Mouse (Mus musculus) lung, embryonic 16.5 days (tissue): ENCODE data around the gene Mcam. TPM values are rescaled to one million over a fixed set of nuclear protein-coding genes. Genes with fewer than 3 reads are reported as not detected.
A peak's percentile ranks its signal among the peaks of the same experiment; 100 is the strongest.

ENCODE experiments used
- ATAC-seq: fragments of 200-750 bp; cut with Nextera tagmentation; 2 replicates; pipeline ENCODE4 v1.8.0; 2017; ENCODE audit warnings: low read depth, mild to moderate bottlenecking, moderate library complexity
- H3K27ac ChIP-seq: fragments of 300-500 bp; sonication (generic); 2 replicates; pipeline ENCODE4 v1.5.1; 2014; ENCODE audit warnings: mild to moderate bottlenecking, control low read depth, low read length
- H3K27me3 ChIP-seq: fragments of 300-500 bp; sonication (generic); 2 replicates; pipeline ENCODE4 v1.6.1; 2014; ENCODE audit warnings: low read depth, low read length, mixed read lengths; ENCODE audit not compliant: control insufficient read depth, insufficient read depth
- H3K36me3 ChIP-seq: fragments of 300-500 bp; sonication (generic); 2 replicates; pipeline ENCODE4 v1.6.1; 2014; ENCODE audit warnings: low read length; ENCODE audit not compliant: control insufficient read depth, insufficient read depth
- H3K4me1 ChIP-seq: fragments of 300-500 bp; sonication (generic); replicated peaks from 2 replicates; pipeline ENCODE4 v1.6.1; 2014; ENCODE audit warnings: low read length, mixed read lengths; ENCODE audit not compliant: control insufficient read depth, insufficient read depth
- H3K4me2 ChIP-seq: fragments of 300-500 bp; sonication (generic); 2 replicates; pipeline ENCODE4 v1.6.1; 2014; ENCODE audit warnings: low read depth, low read length, control low read depth
- H3K4me3 ChIP-seq: fragments of 300-500 bp; sonication (generic); 2 replicates; pipeline ENCODE4 v1.5.1; 2014; ENCODE audit warnings: mild to moderate bottlenecking, low read length, control low read depth
- H3K9ac ChIP-seq: fragments of 300-500 bp; sonication (generic); 2 replicates; pipeline ENCODE4 v1.6.1; 2014; ENCODE audit warnings: low read length, control low read depth
- H3K9me3 ChIP-seq: fragments of 300-500 bp; sonication (generic); 2 replicates; pipeline ENCODE4 v1.6.1; 2016; ENCODE audit warnings: low read length; ENCODE audit not compliant: control insufficient read depth
- WGBS: fragments of 180-500 bp; shearing (Covaris S2); extraction: QIAGEN DNeasy Blood & Tissue Kit; methylation state at CpG from one replicate; pipeline ENCODE4 v1.1.7; 2014; 5-methylcytosine and 5-hydroxymethylcytosine counted together
- polyA plus RNA-seq: library from polyadenylated mRNA; unstranded; fragments of >200 nt; fragmentation: Nextera tagmentation; extraction: Ambion mirVana; gene quantifications from 2 replicates; pipeline ENCODE4 v1.2.1, GENCODE M21; 2015

Mcam gene
- polyA plus RNA-seq: 99.1 and 104 TPM in 2 replicates

DNA sequence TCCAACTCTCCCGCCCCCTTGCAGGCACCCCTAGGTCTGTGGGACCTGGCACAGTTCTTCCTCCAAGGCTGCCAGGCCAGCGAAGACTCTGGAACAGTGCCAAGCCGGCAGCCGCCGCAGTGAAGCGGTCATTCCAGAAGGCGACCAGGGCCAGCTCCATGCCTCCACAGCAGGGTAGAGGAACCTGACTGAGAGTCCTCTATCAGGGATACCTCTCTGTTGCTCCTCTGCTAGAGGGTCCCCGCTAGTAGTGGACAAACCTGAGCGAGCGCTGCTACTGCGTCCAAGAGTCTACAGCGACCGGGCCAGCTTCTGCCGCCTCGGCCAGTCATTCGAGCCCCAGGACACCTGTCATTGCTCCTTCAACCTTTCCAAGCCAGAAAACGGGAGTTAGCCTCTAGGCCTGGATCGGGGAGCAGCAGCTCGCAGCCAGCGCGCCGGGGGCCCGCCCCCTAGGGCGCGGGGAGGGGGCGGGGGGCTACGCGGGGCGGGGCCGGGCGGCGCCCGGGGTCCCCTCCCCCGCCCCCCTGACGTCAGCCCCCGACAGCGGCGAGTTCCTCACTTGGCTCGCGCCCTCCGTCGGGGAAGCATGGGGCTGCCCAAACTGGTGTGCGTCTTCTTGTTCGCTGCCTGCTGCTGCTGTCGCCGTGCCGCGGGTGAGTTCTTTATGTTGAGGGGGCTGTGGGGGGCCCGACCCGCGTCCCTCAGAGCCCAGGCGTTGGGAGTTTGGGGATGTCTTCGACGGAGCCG lies at the start of gene Mcam:
TSS of gene Mcam (plus strand) at position 369 of the 750 bp plus-strand sequence.
- whole genome bisulfite sequencing: under 1% methylated on average over 44 of the region's 55 CpGs
- peaks cover 7% of the 10 kb centered on the region for H3K27me3 ChIP-seq
- H3K36me3 ChIP-seq: no peaks in the 10 kb centered on the region
- peak; percentile 27 for ATAC-seq
- peaks cover 45% of the 10 kb centered on the region for H3K4me1 ChIP-seq
- H3K4me2 ChIP-seq: peak within 1 kb of the TSS; percentile 76
- H3K9me3 ChIP-seq: no peaks in the 10 kb centered on the region
- H3K4me3 ChIP-seq: peak within 1 kb of the TSS; percentile 68
- H3K9ac ChIP-seq: peak within 1 kb of the TSS; percentile 72
- peak within 1 kb of the TSS; percentile 93 for H3K27ac ChIP-seq

GRCm38 (mm10) chr9:44084659-44085229 lies 49.5 kb upstream of the Mcam start:
- Histone ChIP-seq H3K4me2 (peak overlapping the region; percentile 99), H3K4me3 (peak overlapping the region; percentile 65), H3K27ac (no peak overlapping the region), H3K27me3 (peaks cover 18% of the 10 kb centered on the region), H3K36me3 (no peaks in the 10 kb centered on the region), H3K9me3 (no peaks in the 10 kb centered on the region), H3K4me1 (peaks cover 32% of the 10 kb centered on the region), H3K9ac (peak overlapping the region; percentile 82)
- under 1% methylated on average over 60 of the region's 62 CpGs for WGBS
- peak; percentile 87 for ATAC-seq

DNA sequence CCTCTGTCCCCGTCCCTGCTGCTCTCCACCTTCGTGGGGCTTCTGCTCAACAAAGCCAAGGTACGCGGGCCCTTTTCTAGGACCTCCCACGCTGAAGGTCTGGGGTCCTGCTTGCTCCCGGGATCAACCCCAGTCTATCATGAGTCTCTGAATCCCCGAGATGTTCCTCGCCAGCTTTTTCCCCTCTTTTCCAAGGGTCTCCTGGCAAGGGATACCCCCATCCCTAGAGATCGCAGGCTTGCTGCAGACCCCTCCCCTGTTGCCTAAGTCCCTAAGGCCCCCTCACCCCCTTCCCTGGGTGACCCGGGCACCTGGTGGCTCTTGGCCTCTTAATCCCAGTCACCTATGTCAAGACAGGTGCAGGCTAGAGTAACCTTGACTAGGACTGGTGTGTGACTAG lies 49.0 kb upstream of the Mcam start:
- Histone ChIP-seq H3K4me3 (peak overlapping the region; percentile 65), H3K9ac (peak overlapping the region; percentile 82), H3K27me3 (peaks cover 18% of the 10 kb centered on the region), H3K4me2 (peak overlapping the region; percentile 99), H3K36me3 (no peaks in the 10 kb centered on the region), H3K27ac (no peak overlapping the region), H3K4me1 (peaks cover 32% of the 10 kb centered on the region), H3K9me3 (no peaks in the 10 kb centered on the region)
- WGBS: 6% methylated on average over 10 of the region's 10 CpGs
- ATAC-seq: peak; percentile 31; the same call in 1 of the 2 replicates

- WGBS: 61% methylated on average over 14 of the region's 15 CpGs
- Histone ChIP-seq H3K9me3 (no peaks in the 10 kb centered on the region), H3K36me3 (no peaks in the 10 kb centered on the region), H3K9ac (no peak overlapping the region), H3K27me3 (peaks cover 18% of the 10 kb centered on the region), H3K4me3 (no peak overlapping the region; the same call in 1 of the 2 replicates), H3K4me1 (peaks cover 32% of the 10 kb centered on the region), H3K4me2 (peak overlapping the region; percentile 99; the same call in 1 of the 2 replicates), H3K27ac (no peak overlapping the region)
- ATAC-seq: no peak
Observed at GRCm38 (mm10) chr9:44085741-44086665, 48.3 kb upstream of the Mcam start.

DNA sequence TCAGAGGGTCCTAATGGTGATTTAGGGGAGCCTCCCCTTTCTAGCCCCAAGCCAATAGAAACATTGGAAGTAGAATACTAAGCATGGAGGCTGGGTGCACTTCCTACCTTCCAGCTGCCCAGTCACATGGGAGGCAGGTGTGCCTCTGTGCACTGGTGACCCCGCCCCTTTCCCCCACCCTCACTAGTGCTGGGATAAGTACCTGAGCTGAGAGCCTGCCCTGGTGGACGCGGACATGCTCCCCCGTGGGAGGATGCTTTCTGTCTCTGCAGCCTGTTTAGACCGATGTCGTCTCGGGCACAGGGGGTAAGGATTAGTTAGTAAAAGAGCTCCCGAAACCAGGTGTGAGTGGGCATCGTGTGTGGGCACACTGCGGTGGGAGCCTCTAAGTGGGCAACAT lies 47.3 kb upstream of the Mcam start:
- Histone ChIP-seq H3K4me2 (no peak overlapping the region), H3K4me3 (no peak overlapping the region)
- WGBS: 40% methylated on average over 10 of the region's 10 CpGs

GRCm38 (mm10) chr9:44087761-44088455 lies 46.4 kb upstream of the Mcam start:
- Histone ChIP-seq H3K36me3 (no peaks in the 10 kb centered on the region), H3K4me3 (no peak overlapping the region), H3K27me3 (peaks cover 16% of the 10 kb centered on the region), H3K4me2 (no peak overlapping the region), H3K9me3 (no peaks in the 10 kb centered on the region), H3K27ac (no peak overlapping the region), H3K9ac (no peak overlapping the region), H3K4me1 (peaks cover 32% of the 10 kb centered on the region)
- 8% methylated on average over 15 of the region's 15 CpGs for WGBS
- ATAC-seq: no peak

More for the DNA sequence above, 47.3 kb upstream of the Mcam start:
- ATAC-seq: no peak
- Histone ChIP-seq H3K9me3 (no peaks in the 10 kb centered on the region), H3K36me3 (no peaks in the 10 kb centered on the region), H3K9ac (no peak overlapping the region), H3K27ac (no peak overlapping the region), H3K27me3 (peaks cover 18% of the 10 kb centered on the region), H3K4me1 (peaks cover 32% of the 10 kb centered on the region)

- no peak overlapping the region for H3K4me3 ChIP-seq
- H3K4me2 ChIP-seq: no peak overlapping the region
- H3K27me3 ChIP-seq: peaks cover 10% of the 10 kb centered on the region
- H3K36me3 ChIP-seq: no peaks in the 10 kb centered on the region
- H3K27ac ChIP-seq: no peak overlapping the region
- 50% methylated on average over 12 of the region's 12 CpGs for WGBS
- no peaks in the 10 kb centered on the region for H3K9me3 ChIP-seq
- H3K9ac ChIP-seq: no peak overlapping the region
- H3K4me1 ChIP-seq: peaks cover 26% of the 10 kb centered on the region
- ATAC-seq: no peak
Observed at GRCm38 (mm10) chr9:44088877-44089608, 45.2 kb upstream of the Mcam start.
